Comparison of ENCODE assay signal across 19 mouse cellular contexts in genomic region chr6:118324559-118324958, GRCm38 (mm10).
A peak's percentile ranks its signal among the peaks of the same experiment; 100 is the strongest.
DNase-seq lines count a peak whose midpoint lies in the region; ATAC-seq and TF ChIP-seq lines count a peak whose summit lies in the region.
"Had no signal": no experiment of that assay in that cellular context is flagged by ENCODE, and none has a peak within 500 bp of the region (broad histone marks: within the 10 kb centered on the region; RNA-seq: fewer than 3 reads in every experiment).

No protein-coding gene starts in this region.

- no peak overlapping the region for H3K4me2 ChIP-seq in heart, postnatal 0 days (ENCODE audit: low read depth, low read length)
- H3K4me2 ChIP-seq in forebrain, embryonic 13.5 days, result no peak overlapping the region
- H3K4me2 ChIP-seq: embryonic facial prominence, embryonic 15.5 days; hindbrain, embryonic 15.5 days had no signal

- peak; percentile 14 for DNase-seq in ovary, postnatal 14 days (ENCODE audit: low spot score)
- DNase-seq in ovary, postnatal 36 days (ENCODE audit: low spot score), result no peak
- DNase-seq in gastrocnemius, postnatal 10 days, result peak; percentile 44
- no peak for DNase-seq in heart, postnatal 0 days (ENCODE audit: low spot score)
- DNase-seq in skeletal muscle tissue, adult 2 months (ENCODE audit: low read depth, low spot score), result peak; percentile 91
- no peak for DNase-seq in left cerebral cortex, adult 8-10 months (ENCODE audit: low spot score in 2 of 2)
- DNase-seq in embryo, embryonic 11 days, result no peak
- DNase-seq: cerebellum, adult 2 months; cerebellum, postnatal 36 days; kidney, adult 2 months; kidney, postnatal 10 days; lung, postnatal 4 days; midbrain, embryonic 14.5 days; retina, postnatal 1 day; thymus, postnatal 25 days had no signal

- no peak overlapping the region for H3K9ac ChIP-seq in heart, postnatal 0 days (replicated peaks; ENCODE audit: low read depth, low read length)
- no peak overlapping the region for H3K9ac ChIP-seq in forebrain, embryonic 13.5 days
- H3K9ac ChIP-seq: embryonic facial prominence, embryonic 15.5 days; hindbrain, embryonic 15.5 days had no signal

- no peaks in the 10 kb centered on the region for H3K36me3 ChIP-seq in heart, postnatal 0 days (replicated peaks; ENCODE audit: control insufficient read depth, insufficient read depth, low read length)
- no peaks in the 10 kb centered on the region for H3K36me3 ChIP-seq in forebrain, embryonic 13.5 days (ENCODE audit: poor library complexity, severe bottlenecking)
- H3K36me3 ChIP-seq: embryonic facial prominence, embryonic 15.5 days; hindbrain, embryonic 15.5 days had no signal

- WGBS in heart, postnatal 0 days, result 65% methylated on average over 4 of the region's 4 CpGs
- 75% methylated on average over 4 of the region's 4 CpGs for WGBS in forebrain, embryonic 13.5 days

- no peak overlapping the region for H3K4me3 ChIP-seq in heart, postnatal 0 days (ENCODE audit: low read depth, low read length)
- H3K4me3 ChIP-seq in forebrain, embryonic 13.5 days, result no peak overlapping the region
- H3K4me3 ChIP-seq: embryonic facial prominence, embryonic 15.5 days; hindbrain, embryonic 15.5 days had no signal

- TF ChIP-seq EP300 in heart, postnatal 0 days (IDR thresholded peaks at IDR 0.05; ENCODE audit: low read depth), result no peak

- H3K27me3 ChIP-seq in heart, postnatal 0 days (ENCODE audit: control insufficient read depth, insufficient read depth, low read length), result no peaks in the 10 kb centered on the region; the same call in 1 of the 2 replicates
- H3K27me3 ChIP-seq in forebrain, embryonic 13.5 days, result no peaks in the 10 kb centered on the region
- H3K27me3 ChIP-seq: embryonic facial prominence, embryonic 15.5 days; hindbrain, embryonic 15.5 days had no signal

- TF ChIP-seq CTCF in heart, postnatal 0 days (IDR thresholded peaks at IDR 0.05; ENCODE audit: low read depth), result no peak

- peak; percentile 24; the same call in 1 of the 2 replicates for ATAC-seq in heart, postnatal 0 days (ENCODE audit: insufficient read depth, low read depth)
- no peak for ATAC-seq in forebrain, embryonic 13.5 days
- ATAC-seq: forebrain, embryonic 16.5 days had no signal

- H3K9me3 ChIP-seq in heart, postnatal 0 days (replicated peaks; ENCODE audit: control insufficient read depth, low read length), result no peaks in the 10 kb centered on the region
- 0 out of 2 replicates have a peak, but pooled peaks cover 3% of the 10 kb centered on the region for H3K9me3 ChIP-seq in forebrain, embryonic 13.5 days (replicated peaks)
- H3K9me3 ChIP-seq: embryonic facial prominence, embryonic 15.5 days; hindbrain, embryonic 15.5 days had no signal

- H3K4me1 ChIP-seq in heart, postnatal 0 days (ENCODE audit: control insufficient read depth, insufficient read depth), result no peaks in the 10 kb centered on the region
- H3K4me1 ChIP-seq in forebrain, embryonic 13.5 days, result no peaks in the 10 kb centered on the region
- H3K4me1 ChIP-seq: embryonic facial prominence, embryonic 15.5 days; hindbrain, embryonic 15.5 days had no signal

- no peak overlapping the region for H3K27ac ChIP-seq in heart, postnatal 0 days (ENCODE audit: low read depth)
- no peak overlapping the region for H3K27ac ChIP-seq in forebrain, embryonic 13.5 days
- H3K27ac ChIP-seq: embryonic facial prominence, embryonic 15.5 days; hindbrain, embryonic 15.5 days had no signal

Comparison
In these comparisons a context has a peak if more than half of its experiments do, and no peak if none do; other contexts are left out.
1. DNase-seq: peak in ovary, postnatal 14 days (single experiment), gastrocnemius, postnatal 10 days (single experiment) and skeletal muscle tissue, adult 2 months (single experiment); none in ovary, postnatal 36 days (single experiment), heart, postnatal 0 days (single experiment), left cerebral cortex, adult 8-10 months (0 of 2) and embryo, embryonic 11 days (single experiment).